Mouse (Mus musculus) ES-Bruce4 (cell line): ENCODE results near the gene Ankrd13d.

ENCODE experiments used
- CTCF ChIP-seq: IDR thresholded peaks from one replicate; pipeline ENCODE4 v1.8.1; 2011; ENCODE audit warnings: low read depth, low read length
- EP300 ChIP-seq: IDR thresholded peaks from 2 replicates; pipeline ENCODE4 v1.6.1; 2011; ENCODE audit warnings: low read depth, low read length; ENCODE audit not compliant: insufficient read depth
- POLR2A ChIP-seq: IDR thresholded peaks from one replicate; pipeline ENCODE4 v1.8.1; 2011; ENCODE audit warnings: low read length; ENCODE audit not compliant: insufficient read depth

- TF ChIP-seq CTCF (no peak), POLR2A (no peak), EP300 (no peak)
Measured at GRCm38 (mm10) chr19:4226779-4227178, 56.2 kb downstream of the Ankrd13d start.
